In genomic region chr4:126262119-126262807, GRCm38 (mm10) we compare ENCODE assay signal across 7 mouse cellular contexts. TPM values are rescaled to one million over a fixed set of nuclear protein-coding genes. Genes with fewer than 3 reads are reported as not detected.
DNase-seq lines count a peak whose midpoint lies in the region; ATAC-seq lines count a peak whose summit lies in the region.

TSS of gene Trappc3 (plus strand) at chr4:126262325.

- peak within 1 kb of the TSS; percentile 76 for H3K4me3 ChIP-seq in embryonic facial prominence, embryonic 11.5 days (ENCODE audit: low read depth, low read length)
- H3K4me3 ChIP-seq in limb, embryonic 10.5 days: peak within 1 kb of the TSS; percentile 86
- peak within 1 kb of the TSS; percentile 87 for H3K4me3 ChIP-seq in midbrain, embryonic 13.5 days (replicated peaks)

- H3K9me3 ChIP-seq in embryonic facial prominence, embryonic 11.5 days (replicated peaks; ENCODE audit: control insufficient read depth, low read length): no peaks in the 10 kb centered on the region
- H3K9me3 ChIP-seq in limb, embryonic 10.5 days (replicated peaks): no peaks in the 10 kb centered on the region
- H3K9me3 ChIP-seq in midbrain, embryonic 13.5 days: no peaks in the 10 kb centered on the region

- peak within 1 kb of the TSS; percentile 78 for H3K9ac ChIP-seq in embryonic facial prominence, embryonic 11.5 days (replicated peaks; ENCODE audit: low read length)
- peak within 1 kb of the TSS; percentile 92 for H3K9ac ChIP-seq in midbrain, embryonic 13.5 days (replicated peaks)

- H3K4me2 ChIP-seq in embryonic facial prominence, embryonic 11.5 days (ENCODE audit: low read depth, low read length): peak within 1 kb of the TSS; percentile 74
- H3K4me2 ChIP-seq in midbrain, embryonic 13.5 days (replicated peaks): peak within 1 kb of the TSS; percentile 88

- WGBS in embryonic facial prominence, embryonic 11.5 days: under 1% methylated on average over 46 of the region's 46 CpGs
- WGBS in limb, embryonic 10.5 days: 2% methylated on average over 46 of the region's 46 CpGs
- WGBS in midbrain, embryonic 13.5 days: under 1% methylated on average over 46 of the region's 46 CpGs

- peak; percentile 99 for DNase-seq in adrenal gland, postnatal 14 days
- peak; percentile 100 for DNase-seq in embryonic facial prominence, embryonic 11.5 days (ENCODE audit: low spot score)
- peak; percentile 99 for DNase-seq in kidney, adult 11 months
- peak; percentile 99 for DNase-seq in limb, embryonic 10.5 days (ENCODE audit: low spot score)
- peak; percentile 94 for DNase-seq in spleen, adult 12 weeks (ENCODE audit: low spot score)

- H3K27ac ChIP-seq in embryonic facial prominence, embryonic 11.5 days (replicated peaks; ENCODE audit: low read depth, low read length): peak within 1 kb of the TSS; percentile 91
- peak within 1 kb of the TSS; percentile 91 for H3K27ac ChIP-seq in limb, embryonic 10.5 days
- no peak within 1 kb of the TSS for H3K27ac ChIP-seq in midbrain, embryonic 13.5 days

- peaks cover 21% of the 10 kb centered on the region for H3K4me1 ChIP-seq in embryonic facial prominence, embryonic 11.5 days (ENCODE audit: control insufficient read depth, insufficient read depth, low read length)
- H3K4me1 ChIP-seq in limb, embryonic 10.5 days: peaks cover 56% of the 10 kb centered on the region
- peaks cover 56% of the 10 kb centered on the region for H3K4me1 ChIP-seq in midbrain, embryonic 13.5 days (replicated peaks)

- no peaks in the 10 kb centered on the region for H3K36me3 ChIP-seq in embryonic facial prominence, embryonic 11.5 days (replicated peaks; ENCODE audit: control insufficient read depth, insufficient read depth, low read depth, low read length)
- H3K36me3 ChIP-seq in limb, embryonic 10.5 days: 0 out of 2 replicates have a peak, but pooled peaks cover 4% of the 10 kb centered on the region
- no peaks in the 10 kb centered on the region for H3K36me3 ChIP-seq in midbrain, embryonic 13.5 days

- ATAC-seq in embryonic facial prominence, embryonic 11.5 days (replicated peaks; ENCODE audit: insufficient number of reproducible peaks, low FRiP score, low TSS enrichment, low read depth): peak; percentile 91
- ATAC-seq in granulocyte monocyte progenitor cell, adult 5-6 weeks (replicated peaks; ENCODE audit: poor library complexity, severe bottlenecking): peak; percentile 74
- peak; percentile 97 for ATAC-seq in midbrain, embryonic 13.5 days

- H3K27me3 ChIP-seq in embryonic facial prominence, embryonic 11.5 days (ENCODE audit: control insufficient read depth, insufficient read depth, low read length): no peaks in the 10 kb centered on the region
- H3K27me3 ChIP-seq in limb, embryonic 10.5 days (ENCODE audit: low read depth, poor library complexity, severe bottlenecking): no peaks in the 10 kb centered on the region
- no peaks in the 10 kb centered on the region for H3K27me3 ChIP-seq in midbrain, embryonic 13.5 days

RNA-seq across cellular contexts. Expression of gene Trappc3, which starts in this region (rescaled TPM):
- total RNA-seq in adrenal gland, postnatal 14 days (2021): 70.8 and 75.6 TPM in 2 replicates
- 33.8 and 36.7 TPM in 2 replicates for polyA plus RNA-seq in embryonic facial prominence, embryonic 11.5 days (2014; fragmentation: Nextera tagmentation; extraction: Ambion mirVana)
- total RNA-seq in granulocyte monocyte progenitor cell, adult 5-6 weeks (2014; fragmentation: Nextera tagmentation): 46.2 and 55.5 TPM in 2 replicates
- 48.4 and 54.8 TPM in 2 replicates for total RNA-seq in granulocyte monocyte progenitor cell, adult 5-6 weeks (2017)
- polyA plus RNA-seq in limb, embryonic 10.5 days (2016; fragmentation: Nextera tagmentation; extraction: Ambion mirVana): 83.1 and 95.3 TPM in 2 replicates
- polyA plus RNA-seq in midbrain, embryonic 13.5 days (2015; fragmentation: Nextera tagmentation; extraction: Ambion mirVana): 149 and 154 TPM in 2 replicates
